Mouse (Mus musculus) thymus, postnatal 4 days (tissue): Measurements from ENCODE around the gene Myom1.

Experiments
- DNase-seq: peaks from one replicate; pipeline ENCODE4 v3.0.0; 2021

Myom1 gene

DNA sequence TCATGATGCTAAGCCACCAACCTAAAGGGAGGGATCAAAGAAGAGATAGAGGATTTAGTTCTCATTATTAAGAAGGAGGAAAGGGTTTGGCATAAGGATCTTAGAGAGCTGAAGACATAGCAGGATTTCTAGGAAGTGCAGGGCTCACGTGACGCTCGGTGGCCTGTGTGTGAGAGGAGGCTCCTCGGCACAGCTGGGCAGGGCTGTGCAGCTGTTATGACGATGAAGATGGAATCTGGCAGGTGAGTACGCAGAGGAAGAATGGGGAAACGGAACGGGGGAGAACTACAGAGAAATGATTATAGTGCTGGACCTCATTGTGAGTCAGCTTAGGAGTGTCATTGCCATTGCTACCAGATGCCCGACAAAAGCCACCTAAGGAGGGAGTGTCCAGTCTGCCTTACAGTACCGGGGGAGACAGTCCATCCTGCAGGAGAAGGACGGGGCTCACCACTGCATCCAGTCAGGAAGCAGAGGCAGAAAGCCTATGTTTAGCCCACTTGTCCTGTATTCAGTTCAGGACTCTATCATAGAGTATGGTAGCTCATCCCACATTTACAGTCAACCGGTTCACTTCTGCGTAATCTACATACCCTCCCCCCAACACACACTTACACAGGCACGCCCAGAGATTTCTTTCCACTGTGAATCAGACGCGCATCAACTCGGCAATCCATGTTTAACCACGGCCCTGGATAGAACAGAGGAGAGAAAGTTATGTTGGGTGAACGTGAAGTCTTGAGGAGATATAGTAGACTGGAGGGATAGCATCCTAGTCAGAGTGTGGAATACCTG is 142.1 kb downstream of the Myom1 start:
- DNase-seq = no peak

DNA sequence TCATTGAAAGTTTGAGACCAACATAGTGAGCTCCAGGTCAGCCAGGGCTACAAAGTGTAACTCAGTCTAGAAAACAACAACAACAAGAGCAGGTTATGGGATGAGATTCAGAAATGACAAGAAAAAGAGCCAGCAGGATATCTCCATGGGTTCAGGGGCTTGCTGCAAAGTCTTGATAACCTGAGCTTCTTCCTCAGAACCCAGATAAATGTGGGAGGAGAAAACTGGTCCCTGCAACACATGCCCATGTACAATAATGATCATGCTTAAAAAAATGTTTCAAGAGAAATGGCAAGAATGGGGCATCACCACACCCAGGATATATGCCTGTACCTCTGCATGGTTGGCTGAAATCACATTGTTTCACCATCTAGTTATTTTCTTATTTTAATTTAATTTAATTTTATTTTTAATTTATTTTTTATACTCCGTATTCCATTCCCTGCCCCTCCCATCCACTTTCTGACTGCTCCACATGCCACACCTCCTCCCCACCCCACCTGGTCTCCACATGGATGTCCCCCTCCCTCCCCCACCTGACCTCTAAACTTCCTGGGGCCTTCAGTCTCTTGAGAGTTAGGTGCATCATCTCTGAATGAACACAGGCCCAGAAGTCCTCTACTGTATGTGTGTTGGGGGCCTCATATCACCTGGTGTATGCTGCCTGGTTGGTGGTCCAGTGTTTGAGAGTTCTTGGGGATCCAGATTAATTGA is 143.0 kb downstream of the Myom1 start:
- no peak for DNase-seq

GRCm38 (mm10) chr17:71153356-71153755 is 150.9 kb downstream of the Myom1 start:
- no peak for DNase-seq

DNA sequence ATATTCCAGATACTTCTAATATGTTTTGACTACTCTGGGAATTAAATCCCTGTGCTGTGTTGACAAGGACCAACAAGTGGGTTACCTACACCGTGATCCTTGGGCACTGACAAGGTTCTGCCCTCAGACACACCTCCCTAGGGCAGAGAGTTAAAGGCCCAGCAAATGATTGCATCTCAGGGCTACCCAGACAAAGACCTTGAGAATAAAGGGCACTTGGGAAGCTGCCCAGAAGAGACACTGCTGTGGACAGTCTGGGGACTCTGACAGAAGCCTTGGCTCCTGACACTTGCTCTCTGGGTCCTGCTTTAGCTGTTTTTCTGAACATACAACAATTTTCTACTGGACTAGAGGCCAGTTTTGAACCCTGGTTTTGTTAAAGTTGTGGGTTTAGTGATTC is 152.8 kb downstream of the Myom1 start:
- DNase-seq = no peak

DNA sequence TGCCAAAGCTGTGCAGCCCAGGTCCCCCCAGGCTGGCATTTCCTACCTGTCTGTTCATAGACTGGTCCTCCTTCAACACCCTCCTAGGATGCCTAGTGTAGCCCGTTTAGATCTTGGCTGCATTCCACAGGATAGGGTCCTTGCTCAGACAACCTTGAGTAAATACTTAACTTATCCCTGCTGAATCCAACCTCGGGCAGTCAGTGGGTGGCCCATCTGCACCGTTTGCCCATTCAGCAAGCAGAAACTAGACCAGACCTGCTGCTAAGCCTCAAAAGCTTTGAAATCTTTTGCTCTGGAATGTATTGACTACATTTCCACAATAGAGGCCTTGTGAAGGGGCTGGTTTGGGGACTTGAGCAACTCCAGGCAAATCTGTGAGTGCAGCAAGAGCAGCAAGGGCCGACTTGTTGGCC is 156.7 kb downstream of the Myom1 start:
- DNase-seq = no peak

- DNase-seq = no peak
These were observed 157.3 kb downstream of the Myom1 start for GRCm38 (mm10) chr17:71159720-71160119.

- DNase-seq = no peak
These were observed 158.0 kb downstream of the Myom1 start for GRCm38 (mm10) chr17:71160244-71160995.

DNA sequence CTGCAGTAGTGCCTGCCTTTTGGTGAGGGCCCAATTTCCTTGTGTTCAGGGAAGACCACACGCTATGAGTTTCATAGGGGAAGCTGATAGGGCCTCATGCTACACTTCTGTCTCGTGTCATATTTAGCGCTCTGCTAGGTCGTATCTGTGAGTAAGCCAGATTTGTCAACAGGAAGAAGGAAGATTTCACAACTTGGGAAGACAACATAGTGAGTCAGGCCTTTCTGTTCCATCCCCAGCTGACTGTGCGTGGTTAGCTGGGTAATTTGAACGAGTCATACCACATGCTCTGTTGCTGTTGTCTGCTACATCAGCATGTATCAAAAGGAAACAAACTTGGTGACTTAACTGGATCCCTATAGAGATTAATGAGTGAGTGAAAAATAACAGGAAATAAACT is 162.6 kb downstream of the Myom1 start:
- DNase-seq = no peak

GRCm38 (mm10) chr17:71168205-71168815 is 165.9 kb downstream of the Myom1 start:
- DNase-seq = no peak

GRCm38 (mm10) chr17:71168846-71169245 is 166.4 kb downstream of the Myom1 start:
- DNase-seq = no peak

DNA sequence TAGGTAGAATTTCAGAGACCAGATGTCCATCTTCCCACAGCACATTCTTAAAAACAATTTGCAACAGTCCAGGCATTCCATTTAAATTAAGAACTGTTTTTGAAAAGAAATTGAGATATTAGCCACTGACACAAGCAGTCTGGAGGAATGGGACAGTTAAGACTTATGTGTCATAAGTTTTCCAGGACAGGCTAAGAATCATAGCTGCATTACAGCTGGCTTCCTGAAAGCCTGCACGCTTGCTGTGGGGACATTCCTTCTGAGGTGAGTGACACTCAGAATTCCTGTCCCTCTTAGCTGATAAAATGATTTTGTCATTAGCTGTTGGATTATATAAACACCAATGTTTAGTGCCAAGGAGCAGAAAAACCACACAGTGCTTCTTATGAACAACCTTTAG is 167.2 kb downstream of the Myom1 start:
- DNase-seq = no peak

- DNase-seq = no peak
These were observed 168.7 kb downstream of the Myom1 start for GRCm38 (mm10) chr17:71171161-71171560.
